Mouse (Mus musculus) heart, embryonic 16.5 days (tissue): ENCODE results near the gene Phf21a. TPM values are rescaled to one million over a fixed set of nuclear protein-coding genes. Genes with fewer than 3 reads are reported as not detected.

Source experiments
- ATAC-seq: fragments of 200-750 bp; cut with Nextera tagmentation; replicated peaks from 2 replicates; pipeline ENCODE4 v1.8.0; 2017; ENCODE audit warnings: moderate number of reproducible peaks; ENCODE audit not compliant: insufficient read depth, low FRiP score; ENCODE audit errors: extremely low read depth
- H3K27ac ChIP-seq: fragments of 300-500 bp; sonication (generic); 2 replicates; pipeline ENCODE4 v1.5.1; 2014; ENCODE audit warnings: mild to moderate bottlenecking, low read length, control low read depth, moderate library complexity
- H3K27me3 ChIP-seq: fragments of 300-500 bp; sonication (generic); 2 replicates; pipeline ENCODE4 v1.6.1; 2014; ENCODE audit warnings: low read length, mixed read lengths; ENCODE audit not compliant: control insufficient read depth, insufficient read depth
- H3K36me3 ChIP-seq: fragments of 300-500 bp; sonication (generic); 2 replicates; pipeline ENCODE4 v1.6.1; 2014; ENCODE audit not compliant: control insufficient read depth, insufficient read depth
- H3K4me1 ChIP-seq: fragments of 300-500 bp; sonication (generic); 2 replicates; pipeline ENCODE4 v1.6.1; 2014; ENCODE audit warnings: low read length, mixed read lengths; ENCODE audit not compliant: control insufficient read depth, insufficient read depth
- H3K4me2 ChIP-seq: fragments of 300-500 bp; sonication (generic); 2 replicates; pipeline ENCODE4 v1.6.1; 2014; ENCODE audit warnings: low read depth, mild to moderate bottlenecking, control low read depth, low read length
- H3K4me3 ChIP-seq: fragments of 300-500 bp; sonication (generic); 2 replicates; pipeline ENCODE4 v1.5.1; 2014; ENCODE audit warnings: mild to moderate bottlenecking, control low read depth, low read length
- H3K9ac ChIP-seq: fragments of 300-500 bp; sonication (generic); 2 replicates; pipeline ENCODE4 v1.6.1; 2014; ENCODE audit warnings: low read length, control low read depth
- H3K9me3 ChIP-seq: fragments of 300-500 bp; sonication (generic); replicated peaks from 2 replicates; pipeline ENCODE4 v1.6.1; 2016; ENCODE audit warnings: low read length; ENCODE audit not compliant: control insufficient read depth
- WGBS: fragments of 180-500 bp; shearing (Covaris S2); extraction: QIAGEN DNeasy Blood & Tissue Kit; methylation state at CpG from one replicate; pipeline ENCODE4 v1.1.7; 2014; 5-methylcytosine and 5-hydroxymethylcytosine counted together
- polyA plus RNA-seq: library from polyadenylated mRNA; unstranded; fragments of >200 nt; fragmentation: Nextera tagmentation; extraction: Ambion mirVana; gene quantifications from 2 replicates; pipeline ENCODE4 v1.2.1, GENCODE M21; 2015

Gene Phf21a
- polyA plus RNA-seq, 1 experiment from 2014 or later: 17.1 TPM

GRCm38 (mm10) chr2:92221431-92221830 is 128.5 kb downstream of the Phf21a start:
- no peak for ATAC-seq
- Histone ChIP-seq H3K9me3 (no peaks in the 10 kb centered on the region), H3K9ac (no peak overlapping the region), H3K4me3 (no peak overlapping the region), H3K4me2 (no peak overlapping the region), H3K27ac (no peak overlapping the region), H3K36me3 (peaks cover 13% of the 10 kb centered on the region), H3K27me3 (no peaks in the 10 kb centered on the region), H3K4me1 (no peaks in the 10 kb centered on the region)
- 82% methylated on average over 6 of the region's 6 CpGs for WGBS

GRCm38 (mm10) chr2:92225592-92225991 is 132.7 kb downstream of the Phf21a start:
- Histone ChIP-seq H3K27me3 (no peaks in the 10 kb centered on the region), H3K9ac (no peak overlapping the region), H3K4me3 (no peak overlapping the region), H3K27ac (no peak overlapping the region), H3K36me3 (peaks cover 7% of the 10 kb centered on the region; the same call in 1 of the 2 replicates), H3K4me1 (no peaks in the 10 kb centered on the region), H3K9me3 (no peaks in the 10 kb centered on the region), H3K4me2 (no peak overlapping the region)
- ATAC-seq: no peak
- WGBS: 59% methylated on average over 1 of the region's 1 CpGs

- H3K27ac ChIP-seq: no peak overlapping the region
- no peak for ATAC-seq
- H3K36me3 ChIP-seq: peaks cover 22% of the 10 kb centered on the region
- no peaks in the 10 kb centered on the region for H3K4me1 ChIP-seq
- 57% methylated on average over 9 of the region's 9 CpGs for WGBS
- no peak overlapping the region for H3K9ac ChIP-seq
- H3K4me3 ChIP-seq: no peak overlapping the region
- H3K9me3 ChIP-seq: peaks cover 5% of the 10 kb centered on the region
- H3K27me3 ChIP-seq: no peaks in the 10 kb centered on the region
- H3K4me2 ChIP-seq: no peak overlapping the region
These were observed 137.1 kb downstream of the Phf21a start for GRCm38 (mm10) chr2:92229973-92230372.

GRCm38 (mm10) chr2:92231706-92232105 is 138.8 kb downstream of the Phf21a start:
- Histone ChIP-seq H3K27ac (no peak overlapping the region), H3K4me2 (no peak overlapping the region), H3K4me3 (no peak overlapping the region), H3K9ac (no peak overlapping the region), H3K27me3 (no peaks in the 10 kb centered on the region), H3K4me1 (no peaks in the 10 kb centered on the region), H3K9me3 (peaks cover 5% of the 10 kb centered on the region), H3K36me3 (peaks cover 31% of the 10 kb centered on the region)
- ATAC-seq: no peak

- no peak for ATAC-seq
- Histone ChIP-seq H3K4me3 (no peak overlapping the region), H3K27ac (no peak overlapping the region), H3K4me2 (no peak overlapping the region), H3K9ac (no peak overlapping the region), H3K27me3 (no peaks in the 10 kb centered on the region), H3K9me3 (peaks cover 5% of the 10 kb centered on the region), H3K36me3 (peaks cover 36% of the 10 kb centered on the region), H3K4me1 (no peaks in the 10 kb centered on the region)
- 82% methylated on average over 5 of the region's 5 CpGs for WGBS
These were observed 141.9 kb downstream of the Phf21a start for GRCm38 (mm10) chr2:92234768-92235332.

GRCm38 (mm10) chr2:92240299-92240698 is 147.4 kb downstream of the Phf21a start:
- 60% methylated on average over 2 of the region's 2 CpGs for WGBS
- peaks cover 3% of the 10 kb centered on the region; the same call in 1 of the 2 replicates for H3K4me1 ChIP-seq
- H3K36me3 ChIP-seq: peaks cover 18% of the 10 kb centered on the region
- ATAC-seq: no peak
- no peaks in the 10 kb centered on the region for H3K9me3 ChIP-seq
- no peaks in the 10 kb centered on the region for H3K27me3 ChIP-seq
- H3K27ac ChIP-seq: no peak overlapping the region
- H3K4me2 ChIP-seq: no peak overlapping the region
- no peak overlapping the region for H3K9ac ChIP-seq
- H3K4me3 ChIP-seq: no peak overlapping the region

- Histone ChIP-seq H3K4me1 (peaks cover 3% of the 10 kb centered on the region; the same call in 1 of the 2 replicates), H3K4me2 (no peak overlapping the region), H3K27ac (no peak overlapping the region), H3K9me3 (no peaks in the 10 kb centered on the region), H3K27me3 (no peaks in the 10 kb centered on the region), H3K36me3 (peaks cover 18% of the 10 kb centered on the region), H3K4me3 (no peak overlapping the region), H3K9ac (no peak overlapping the region)
- no peak for ATAC-seq
- WGBS: 82% methylated on average over 2 of the region's 2 CpGs
These were observed 147.9 kb downstream of the Phf21a start for GRCm38 (mm10) chr2:92240816-92241215.

GRCm38 (mm10) chr2:92241317-92241716 is 148.4 kb downstream of the Phf21a start:
- no peak overlapping the region for H3K4me3 ChIP-seq
- no peaks in the 10 kb centered on the region for H3K27me3 ChIP-seq
- H3K9ac ChIP-seq: no peak overlapping the region
- no peaks in the 10 kb centered on the region for H3K9me3 ChIP-seq
- no peak for ATAC-seq
- no peak overlapping the region for H3K4me2 ChIP-seq
- peaks cover 13% of the 10 kb centered on the region for H3K36me3 ChIP-seq
- H3K4me1 ChIP-seq: peaks cover 3% of the 10 kb centered on the region; the same call in 1 of the 2 replicates
- 82% methylated on average over 3 of the region's 3 CpGs for WGBS
- H3K27ac ChIP-seq: no peak overlapping the region

GRCm38 (mm10) chr2:92246112-92246511 is 153.2 kb downstream of the Phf21a start:
- ATAC-seq: no peak
- no peaks in the 10 kb centered on the region for H3K4me1 ChIP-seq
- H3K36me3 ChIP-seq: peaks cover 10% of the 10 kb centered on the region
- no peaks in the 10 kb centered on the region for H3K9me3 ChIP-seq
- no peaks in the 10 kb centered on the region for H3K27me3 ChIP-seq
- H3K9ac ChIP-seq: no peak overlapping the region
- WGBS: 83% methylated on average over 1 of the region's 1 CpGs
- no peak overlapping the region for H3K4me3 ChIP-seq
- H3K27ac ChIP-seq: no peak overlapping the region
- no peak overlapping the region for H3K4me2 ChIP-seq
